Mouse (Mus musculus) ES-Bruce4 (cell line): ENCODE measurements around the gene Ddc. TPM values are rescaled to one million over a fixed set of nuclear protein-coding genes. Genes with fewer than 3 reads are reported as not detected.

Experiments
- H3K27ac ChIP-seq: 2 replicates; pipeline ENCODE4 v1.5.1; 2012; ENCODE audit warnings: low read length, inconsistent platforms; ENCODE audit not compliant: insufficient read depth
- H3K27me3 ChIP-seq: 2 replicates; pipeline ENCODE4 v1.6.1; 2012; ENCODE audit warnings: mild to moderate bottlenecking, low read length, inconsistent platforms; ENCODE audit not compliant: control insufficient read depth, poor library complexity, insufficient read depth, severe bottlenecking
- H3K36me3 ChIP-seq: 2 replicates; pipeline ENCODE4 v1.6.1; 2012; ENCODE audit warnings: inconsistent platforms, mild to moderate bottlenecking, low read length, moderate library complexity; ENCODE audit not compliant: control insufficient read depth, poor library complexity, insufficient read depth, severe bottlenecking
- H3K4me1 ChIP-seq: one replicate; pipeline ENCODE4 v1.8.1; 2011; ENCODE audit warnings: low read length; ENCODE audit not compliant: control insufficient read depth, insufficient read depth
- H3K4me3 ChIP-seq: 2 replicates; pipeline ENCODE4 v1.5.1; 2011; ENCODE audit warnings: low read depth, mild to moderate bottlenecking, low read length
- H3K9ac ChIP-seq: 2 replicates; pipeline ENCODE4 v1.6.1; 2012; ENCODE audit warnings: low read depth, mild to moderate bottlenecking, inconsistent platforms; ENCODE audit not compliant: poor library complexity, severe bottlenecking
- H3K9me3 ChIP-seq: replicated peaks from 2 replicates; pipeline ENCODE4 v1.6.1; 2012; ENCODE audit warnings: mild to moderate bottlenecking, low read length, inconsistent platforms; ENCODE audit not compliant: control insufficient read depth, poor library complexity, insufficient read depth, severe bottlenecking
- CTCF ChIP-seq: IDR thresholded peaks from one replicate; pipeline ENCODE4 v1.8.1; 2011; ENCODE audit warnings: low read depth, low read length
- EP300 ChIP-seq: IDR thresholded peaks from 2 replicates; pipeline ENCODE4 v1.6.1; 2011; ENCODE audit warnings: low read depth, low read length; ENCODE audit not compliant: insufficient read depth
- POLR2A ChIP-seq: IDR thresholded peaks from one replicate; pipeline ENCODE4 v1.8.1; 2011; ENCODE audit warnings: low read length; ENCODE audit not compliant: insufficient read depth
- polyA plus RNA-seq: library from polyadenylated mRNA; stranded (reverse); fragments of >200 nt; gene quantifications from 2 replicates; pipeline ENCODE4 v1.2.4, GENCODE M21; 2011; ENCODE audit warnings: low read depth; ENCODE audit not compliant: missing spikeins, insufficient read depth, insufficient read length

Gene Ddc
- polyA plus RNA-seq, 1 experiment = 7.0 TPM

DNA sequence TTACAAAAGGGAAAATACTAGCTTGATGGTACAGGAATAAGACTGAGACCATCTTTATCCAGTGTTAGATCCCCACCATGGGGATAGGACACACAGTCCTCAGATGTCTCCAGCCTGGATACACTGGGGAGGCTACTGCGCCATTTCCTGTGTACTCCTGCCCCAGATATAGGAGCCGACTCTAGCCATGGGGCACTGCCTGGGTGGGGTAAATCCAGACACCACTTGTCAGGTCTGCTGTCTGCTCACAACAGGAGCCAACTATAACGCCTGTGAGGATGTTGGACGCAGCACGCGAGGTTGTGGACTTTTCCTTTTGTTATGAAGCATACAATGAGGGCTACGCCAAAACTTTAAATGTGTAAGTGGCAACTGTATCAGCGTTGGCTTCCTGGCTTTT is 36.9 kb upstream of the Ddc start:
- Histone ChIP-seq H3K4me3 (no peak overlapping the region), H3K27me3 (no peaks in the 10 kb centered on the region), H3K4me1 (no peaks in the 10 kb centered on the region), H3K36me3 (peaks cover 15% of the 10 kb centered on the region), H3K9ac (no peak overlapping the region), H3K9me3 (no peaks in the 10 kb centered on the region; the same call in 1 of the 2 replicates), H3K27ac (no peak overlapping the region)
- no peak for TF ChIP-seq EP300
- TF ChIP-seq CTCF = no peak
- no peak for TF ChIP-seq POLR2A

- H3K4me3 ChIP-seq = no peak overlapping the region
- no peaks in the 10 kb centered on the region for H3K27me3 ChIP-seq
- no peak overlapping the region for H3K9ac ChIP-seq
- H3K36me3 ChIP-seq = peaks cover 12% of the 10 kb centered on the region
- TF ChIP-seq CTCF (no peak), EP300 (no peak), POLR2A (no peak)
- no peak overlapping the region for H3K27ac ChIP-seq
- H3K9me3 ChIP-seq = no peaks in the 10 kb centered on the region; the same call in 1 of the 2 replicates
- no peaks in the 10 kb centered on the region for H3K4me1 ChIP-seq
Observed at GRCm38 (mm10) chr11:11932102-11932789, 34.3 kb upstream of the Ddc start.

DNA sequence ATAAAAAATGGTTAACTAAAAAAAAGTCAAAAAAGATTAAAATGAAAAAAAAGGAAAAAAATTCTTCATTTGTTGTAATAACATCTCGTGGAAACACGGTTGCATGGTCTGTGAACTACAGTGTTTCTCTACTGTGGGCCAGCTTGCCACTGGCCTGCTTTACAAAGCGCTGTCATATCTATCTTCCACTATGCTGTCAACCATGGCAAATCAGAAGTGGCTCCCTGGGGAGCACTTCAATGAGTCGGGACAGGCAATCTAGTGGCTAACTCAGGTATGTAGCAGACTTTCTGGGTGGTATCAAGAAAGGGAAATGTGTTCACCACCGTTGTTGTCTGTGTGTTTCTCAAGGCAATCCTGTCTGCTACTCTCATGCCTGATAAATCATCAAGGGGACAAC is 33.7 kb upstream of the Ddc start:
- no peaks in the 10 kb centered on the region for H3K27me3 ChIP-seq
- TF ChIP-seq CTCF (no peak), POLR2A (no peak), EP300 (no peak)
- H3K4me1 ChIP-seq = no peaks in the 10 kb centered on the region
- H3K9ac ChIP-seq = no peak overlapping the region
- no peak overlapping the region for H3K27ac ChIP-seq
- H3K36me3 ChIP-seq = peaks cover 12% of the 10 kb centered on the region
- no peaks in the 10 kb centered on the region; the same call in 1 of the 2 replicates for H3K9me3 ChIP-seq
- H3K4me3 ChIP-seq = no peak overlapping the region

GRCm38 (mm10) chr11:11930527-11930926 is 32.6 kb upstream of the Ddc start:
- Histone ChIP-seq H3K9me3 (no peaks in the 10 kb centered on the region; the same call in 1 of the 2 replicates), H3K4me1 (no peaks in the 10 kb centered on the region), H3K9ac (no peak overlapping the region), H3K27ac (no peak overlapping the region), H3K36me3 (peaks cover 10% of the 10 kb centered on the region), H3K4me3 (no peak overlapping the region), H3K27me3 (no peaks in the 10 kb centered on the region)
- TF ChIP-seq POLR2A (no peak), CTCF (no peak), EP300 (no peak)

DNA sequence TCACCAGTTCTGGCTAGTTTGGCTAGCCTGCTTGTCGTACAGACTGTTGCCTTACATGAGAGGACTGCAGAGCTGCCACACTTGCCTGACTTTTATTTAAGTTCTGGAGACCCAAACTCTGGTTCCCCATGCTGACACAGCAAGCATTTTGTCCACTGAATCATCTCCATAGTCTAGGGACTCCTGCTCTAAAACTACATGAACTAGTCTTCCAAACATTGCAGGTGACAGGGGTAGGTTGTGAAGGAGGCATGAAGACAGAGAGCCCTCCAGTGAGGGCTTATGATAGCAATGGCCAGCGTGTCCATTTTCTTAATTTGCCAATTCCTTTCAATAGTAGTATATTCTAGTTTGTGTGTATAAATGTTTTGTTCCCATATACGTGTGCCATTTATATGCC is 31.1 kb upstream of the Ddc start:
- Histone ChIP-seq H3K27me3 (no peaks in the 10 kb centered on the region), H3K9ac (no peak overlapping the region), H3K36me3 (peaks cover 8% of the 10 kb centered on the region), H3K9me3 (no peaks in the 10 kb centered on the region; the same call in 1 of the 2 replicates), H3K4me1 (peaks cover under 1% of the 10 kb centered on the region), H3K4me3 (no peak overlapping the region), H3K27ac (no peak overlapping the region)
- TF ChIP-seq EP300 (no peak), CTCF (no peak), POLR2A (no peak)

DNA sequence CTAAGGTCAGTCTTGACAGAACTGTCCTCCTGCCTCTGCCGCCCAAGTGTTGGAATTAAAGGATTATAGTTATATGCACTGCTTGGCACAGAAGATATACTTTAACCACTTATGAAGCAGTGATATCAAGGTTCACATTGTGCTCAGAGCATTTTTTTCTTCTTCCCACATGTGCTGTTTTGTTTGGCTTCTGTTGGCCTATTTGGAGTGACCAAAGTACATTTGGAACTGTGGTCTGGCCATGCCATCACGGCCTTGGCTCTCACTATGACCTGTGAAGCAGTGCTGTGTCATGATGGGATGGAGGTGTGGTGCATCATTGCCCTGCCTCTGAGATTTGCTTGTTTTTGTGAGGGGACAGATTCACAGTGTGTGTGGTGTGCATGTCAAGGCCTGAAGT is 30.6 kb upstream of the Ddc start:
- H3K4me3 ChIP-seq = no peak overlapping the region
- H3K4me1 ChIP-seq = peaks cover 4% of the 10 kb centered on the region
- no peak overlapping the region for H3K27ac ChIP-seq
- no peaks in the 10 kb centered on the region for H3K27me3 ChIP-seq
- no peak for TF ChIP-seq EP300
- no peak for TF ChIP-seq POLR2A
- no peak for TF ChIP-seq CTCF
- H3K9ac ChIP-seq = no peak overlapping the region
- peaks cover 4% of the 10 kb centered on the region; the same call in 1 of the 2 replicates for H3K36me3 ChIP-seq
- H3K9me3 ChIP-seq = no peaks in the 10 kb centered on the region
